Mouse (Mus musculus) cerebellum, postnatal 4 days (tissue): ENCODE data around the gene Atp6v1fnb.

Experiments used
- DNase-seq, 2 experiments: peaks; one replicate each; pipeline ENCODE4 v3.0.0; 2022; ENCODE audit warnings: low spot score in 2 of 2, mixed read lengths in 1 of 2

Atp6v1fnb gene

GRCm38 (mm10) chr6:29467583-29468354 lies 3.5 kb upstream of the Atp6v1fnb start, which contains the start of gene Atp6v1f:
Atp6v1f (plus strand) TSS chr6:29467718.
- peak; percentile 76 to 90 for DNase-seq

DNA sequence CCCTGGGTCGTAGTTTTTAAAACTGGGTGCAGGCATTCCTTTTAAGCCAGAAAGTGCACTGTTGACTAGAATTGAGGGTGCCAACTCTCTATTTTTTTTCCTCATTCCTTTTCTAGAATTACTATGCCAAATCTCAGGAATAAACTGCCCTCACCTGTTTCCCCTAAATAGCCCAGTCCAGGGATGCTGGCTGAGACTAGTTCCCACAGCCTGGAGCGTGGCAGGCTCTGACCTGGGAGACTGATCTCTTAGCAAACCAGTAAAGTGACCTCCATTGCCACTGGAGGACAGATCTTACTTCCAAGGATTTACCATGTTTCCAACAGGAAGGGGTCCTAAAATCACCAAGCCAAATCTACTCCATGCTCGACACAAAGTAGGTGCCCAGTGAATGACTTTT lies 2.4 kb upstream of the Atp6v1fnb start:
- no peak for DNase-seq

DNA sequence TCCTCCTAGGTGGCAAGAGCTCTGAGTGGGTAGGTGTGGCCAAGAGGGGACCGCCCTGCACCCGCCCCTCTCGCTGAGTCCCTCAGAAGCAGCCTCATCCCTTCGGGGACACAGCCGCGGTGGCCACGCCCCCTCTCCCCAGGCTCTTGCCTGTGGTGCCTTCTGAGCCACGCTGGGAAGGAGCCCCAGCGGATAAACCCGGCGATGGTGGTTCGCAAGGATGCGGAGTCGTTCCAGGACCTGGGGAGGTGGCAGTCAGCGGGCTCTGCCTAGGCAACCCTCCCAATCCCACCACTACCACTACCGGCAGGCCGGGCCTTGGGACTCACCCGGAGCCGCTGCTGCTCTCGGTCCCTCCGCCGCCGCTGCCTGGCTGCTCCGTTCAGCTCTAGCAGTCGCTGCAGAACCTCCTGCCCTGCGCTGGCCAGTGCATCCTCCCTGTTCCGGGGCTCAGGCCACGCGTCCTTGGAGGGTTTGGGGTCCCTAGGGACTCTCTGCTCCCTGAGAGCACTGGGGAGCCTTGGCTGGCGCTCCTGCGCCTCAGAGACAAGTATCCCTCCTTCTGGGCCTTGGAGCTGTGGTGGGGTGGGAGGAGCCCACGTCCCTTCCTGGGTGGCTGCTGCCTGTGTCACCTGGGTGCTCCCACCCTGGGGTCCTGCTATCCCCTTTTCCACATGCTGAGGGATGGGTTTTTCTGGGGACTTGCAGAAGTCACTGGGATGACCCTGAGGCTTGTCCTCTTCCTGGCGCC lies 2.9 kb downstream of the Atp6v1fnb start:
- DNase-seq: peak in 1 of 2 experiments; percentile 47

- DNase-seq: no peak
Measured at GRCm38 (mm10) chr6:29474736-29475135, 3.5 kb downstream of the Atp6v1fnb start.

DNA sequence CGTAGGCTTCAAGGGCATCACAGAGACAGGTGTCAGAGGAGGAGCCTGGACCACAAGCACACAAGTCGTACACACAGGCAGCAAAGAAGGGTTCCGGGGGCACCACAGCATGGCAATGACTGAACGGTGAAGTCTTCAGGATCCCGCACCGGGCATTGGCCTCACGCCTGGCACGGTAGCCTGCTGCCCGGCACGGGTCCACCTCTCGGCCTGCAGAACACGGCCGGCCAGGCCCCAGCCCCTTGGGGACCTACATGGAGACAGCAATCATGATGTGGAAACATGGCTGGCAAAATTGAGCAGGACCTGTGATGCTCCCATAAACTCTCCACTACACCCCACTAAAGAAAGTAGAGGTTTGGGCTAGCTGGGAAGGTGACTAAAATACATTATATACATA lies 11.5 kb downstream of the Atp6v1fnb start:
- DNase-seq: no peak

DNA sequence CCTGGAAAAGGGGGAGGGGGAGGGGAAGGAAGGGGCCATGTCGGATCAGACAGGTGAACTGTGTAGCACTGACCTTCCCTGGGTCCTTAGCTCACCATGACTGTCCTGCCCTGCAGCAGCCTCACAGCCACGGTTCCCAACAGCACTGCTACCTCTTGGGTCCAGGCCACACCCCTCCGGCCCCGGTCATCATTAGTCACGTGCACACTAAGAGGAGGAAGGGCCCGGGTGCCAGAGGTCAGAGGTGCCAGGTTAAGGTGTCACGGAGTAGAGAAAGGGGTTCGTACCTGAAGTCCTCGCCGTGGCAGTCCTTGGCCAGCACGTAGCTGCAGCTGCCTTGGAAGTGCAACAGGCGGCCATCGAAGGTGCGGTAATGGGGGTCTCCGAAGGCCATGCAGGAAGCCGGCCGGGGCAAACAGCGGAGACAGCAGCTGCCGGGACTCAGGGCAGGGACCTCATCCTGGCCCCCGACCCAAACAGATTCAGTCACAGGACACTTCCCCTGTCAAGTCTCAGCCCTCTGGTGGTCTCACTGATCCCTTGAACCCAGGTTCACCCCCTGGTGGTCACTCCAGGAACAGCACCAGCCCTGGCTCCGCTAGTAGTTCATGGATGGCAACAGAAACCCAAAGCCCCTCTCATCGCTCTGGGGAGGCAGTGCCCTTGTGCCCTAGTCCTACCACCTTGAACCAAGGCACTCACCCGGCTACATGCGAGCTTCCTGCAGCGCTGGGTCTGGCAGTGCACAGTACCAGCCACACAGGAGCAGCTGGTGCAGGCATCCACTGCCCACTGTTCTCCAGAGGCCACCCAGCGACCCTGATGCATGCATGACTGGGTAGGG lies 13.7 kb downstream of the Atp6v1fnb start:
- peak; percentile 81 to 87 for DNase-seq

GRCm38 (mm10) chr6:29485951-29486350 lies 14.7 kb downstream of the Atp6v1fnb start:
- DNase-seq: no peak

DNA sequence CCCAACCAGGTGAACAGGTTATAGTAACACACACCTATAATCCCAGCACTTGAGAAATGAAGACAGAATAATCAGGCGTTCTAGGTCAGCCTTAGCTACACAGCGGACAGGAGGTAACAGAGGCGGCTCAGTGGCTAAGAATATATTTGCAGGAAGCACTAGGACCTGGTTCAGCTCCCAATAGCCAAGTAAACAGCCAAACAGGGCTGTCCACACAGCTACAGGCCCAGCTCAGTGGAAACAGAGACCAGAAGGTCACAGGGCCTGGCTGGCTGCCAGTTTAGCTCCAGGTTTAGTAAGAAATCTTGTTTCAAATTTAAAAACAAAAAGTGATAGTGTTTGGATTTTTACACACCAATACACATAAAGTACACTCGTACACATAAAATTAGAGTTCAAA lies 22.9 kb downstream of the Atp6v1fnb start:
- no peak for DNase-seq

DNA sequence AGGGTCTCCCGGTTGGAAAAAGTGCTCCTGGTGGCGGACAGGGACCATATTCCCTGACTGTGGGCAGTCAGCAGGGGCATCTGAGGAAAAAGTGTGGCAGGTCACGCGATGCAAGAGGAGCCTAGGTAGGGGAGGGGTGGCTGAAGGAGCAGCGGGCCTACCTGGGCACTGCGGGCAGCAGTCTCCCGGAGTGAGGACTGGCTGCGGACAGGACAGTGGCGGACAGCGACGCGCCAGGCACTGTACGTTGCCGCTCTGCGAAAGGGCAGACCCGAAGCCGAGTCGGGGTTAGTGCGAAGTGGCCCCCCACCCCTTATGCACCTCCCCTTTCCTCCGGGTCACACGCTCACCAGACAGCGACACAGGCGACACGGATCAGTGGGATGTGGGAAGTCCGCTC lies 25.0 kb downstream of the Atp6v1fnb start:
- DNase-seq: no peak

DNA sequence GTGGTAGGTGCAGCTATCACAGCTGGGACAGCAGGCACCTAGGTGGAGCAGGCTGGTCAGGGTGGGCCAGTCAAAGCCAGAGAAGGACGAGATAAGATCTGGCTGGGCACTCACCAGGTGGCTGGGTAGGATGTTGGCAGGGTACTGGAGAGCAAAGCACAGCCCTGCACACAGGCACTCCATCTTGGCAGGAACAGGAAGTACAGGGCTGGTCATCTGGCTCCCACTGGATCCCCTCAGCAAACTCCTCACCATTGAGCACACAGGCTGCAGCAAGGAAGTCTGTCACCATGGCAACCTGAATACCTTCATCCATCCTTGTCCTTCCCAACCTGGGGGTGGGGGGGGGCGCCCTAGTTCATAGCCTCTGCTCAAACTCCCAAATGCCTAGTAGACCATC lies 26.6 kb downstream of the Atp6v1fnb start:
- DNase-seq: no peak

GRCm38 (mm10) chr6:29500177-29500576 lies 28.9 kb downstream of the Atp6v1fnb start:
- no peak for DNase-seq

DNA sequence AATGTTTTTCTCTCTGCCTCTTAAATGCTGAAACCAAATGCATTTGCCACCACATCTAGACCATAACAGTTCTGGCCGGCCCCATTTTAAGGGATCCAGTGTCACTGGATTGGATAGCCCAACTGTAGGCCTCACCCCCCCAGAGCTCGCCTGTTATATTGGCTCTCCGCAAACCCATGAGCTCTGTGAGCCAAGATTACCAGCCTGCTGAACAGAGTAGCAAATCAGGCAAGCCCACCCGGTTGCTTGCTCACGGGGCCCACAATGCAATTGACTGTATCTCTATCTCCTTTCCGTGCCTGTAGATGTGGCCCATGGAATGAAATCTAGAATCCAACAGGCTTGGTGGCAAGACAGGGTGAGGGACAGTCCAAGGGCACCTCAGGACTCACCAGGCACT lies 29.6 kb downstream of the Atp6v1fnb start:
- no peak for DNase-seq

- no peak for DNase-seq
Measured at GRCm38 (mm10) chr6:29501599-29501998, 30.4 kb downstream of the Atp6v1fnb start.

- no peak for DNase-seq
Measured at GRCm38 (mm10) chr6:29505493-29505892, 34.3 kb downstream of the Atp6v1fnb start.

DNA sequence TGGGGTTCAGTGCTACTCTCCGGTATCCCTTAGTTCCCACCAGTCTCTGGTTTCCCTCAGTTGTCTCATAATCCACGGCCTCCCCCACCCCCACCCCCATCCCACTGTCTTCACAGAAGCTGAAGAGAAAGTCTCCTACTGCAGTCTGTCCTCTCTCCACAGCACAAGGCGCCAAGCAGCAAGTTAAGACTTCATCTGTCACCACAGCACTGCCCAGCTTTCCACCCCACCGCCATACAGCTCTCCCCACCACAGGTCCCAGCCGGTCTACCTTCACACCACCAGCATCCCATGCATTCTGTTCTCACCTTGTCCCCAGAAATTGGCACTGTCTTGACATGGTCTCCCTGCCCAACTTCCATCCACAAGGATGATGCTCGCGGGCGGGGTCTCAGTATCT lies 35.6 kb downstream of the Atp6v1fnb start:
- no peak for DNase-seq

GRCm38 (mm10) chr6:29507447-29508309 lies 36.4 kb downstream of the Atp6v1fnb start, which contains the start of gene Kcp:
Kcp (minus strand) TSS chr6:29507952.
- DNase-seq: no peak

DNA sequence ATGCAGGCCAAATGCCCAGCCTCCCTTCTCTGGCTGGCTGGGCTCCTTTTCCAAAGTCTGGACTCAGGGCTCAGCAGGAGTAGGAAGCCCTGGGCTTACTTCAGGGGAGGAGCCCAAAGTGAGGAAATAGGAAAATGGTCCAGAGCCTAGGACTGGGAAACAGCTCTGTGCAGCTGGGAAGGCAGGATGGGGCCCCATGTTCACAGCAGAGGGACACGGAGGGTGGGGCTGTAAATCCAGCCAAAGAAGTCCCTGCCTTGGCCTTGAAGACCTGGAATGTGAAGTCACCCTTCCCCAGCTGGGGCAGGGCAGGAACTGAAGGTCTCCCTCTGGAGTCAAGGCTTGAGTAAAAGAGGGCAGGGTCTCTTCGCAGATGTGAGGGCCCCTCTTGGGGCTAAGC lies 37.8 kb downstream of the Atp6v1fnb start:
- no peak for DNase-seq

DNA sequence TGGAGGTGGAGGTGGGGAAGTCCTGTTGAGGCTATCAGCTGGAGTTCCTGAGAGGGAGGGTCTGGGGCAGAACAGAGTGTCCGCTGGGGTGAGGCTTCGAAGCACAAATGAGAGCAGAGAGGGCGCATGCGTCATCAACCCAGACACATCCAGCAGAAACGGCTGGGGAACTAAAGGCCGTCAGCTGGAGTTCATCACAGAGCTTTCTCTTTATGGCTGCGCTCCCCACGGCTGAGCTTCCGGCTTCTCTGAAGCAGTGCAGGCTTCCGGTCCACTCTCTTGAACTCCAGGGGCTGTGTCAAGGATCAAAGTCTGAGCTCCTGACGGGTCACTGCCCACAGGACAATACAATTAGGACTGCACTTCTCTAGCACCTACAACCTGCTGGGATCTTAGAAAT lies 42.0 kb downstream of the Atp6v1fnb start:
- DNase-seq: no peak

DNA sequence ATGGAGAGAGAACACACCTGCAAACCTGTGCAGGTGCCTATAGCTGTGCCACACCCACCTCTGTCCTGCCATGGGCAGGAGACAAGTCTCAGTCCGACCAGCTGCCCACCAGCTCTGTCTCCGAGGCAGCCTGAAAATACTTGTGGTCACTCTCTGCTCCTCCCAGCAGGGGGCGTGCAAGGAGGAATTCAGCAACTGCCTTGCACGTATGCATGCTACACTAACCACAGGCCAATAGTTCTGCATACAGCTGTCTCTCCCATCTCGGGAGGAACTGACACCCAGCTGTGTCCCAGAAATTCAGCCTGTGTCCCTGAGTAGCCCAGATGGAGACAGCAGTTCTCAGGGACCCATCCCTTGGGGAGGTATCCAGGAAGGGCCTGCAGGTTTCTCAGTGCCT lies 45.9 kb downstream of the Atp6v1fnb start:
- DNase-seq: peak in 1 of 2 experiments; percentile 49

- DNase-seq: no peak
Measured at GRCm38 (mm10) chr6:29522626-29523300, 51.5 kb downstream of the Atp6v1fnb start.
